Mouse (Mus musculus): ENCODE measurements around the gene Fam98c.

Gene Fam98c

DNA sequence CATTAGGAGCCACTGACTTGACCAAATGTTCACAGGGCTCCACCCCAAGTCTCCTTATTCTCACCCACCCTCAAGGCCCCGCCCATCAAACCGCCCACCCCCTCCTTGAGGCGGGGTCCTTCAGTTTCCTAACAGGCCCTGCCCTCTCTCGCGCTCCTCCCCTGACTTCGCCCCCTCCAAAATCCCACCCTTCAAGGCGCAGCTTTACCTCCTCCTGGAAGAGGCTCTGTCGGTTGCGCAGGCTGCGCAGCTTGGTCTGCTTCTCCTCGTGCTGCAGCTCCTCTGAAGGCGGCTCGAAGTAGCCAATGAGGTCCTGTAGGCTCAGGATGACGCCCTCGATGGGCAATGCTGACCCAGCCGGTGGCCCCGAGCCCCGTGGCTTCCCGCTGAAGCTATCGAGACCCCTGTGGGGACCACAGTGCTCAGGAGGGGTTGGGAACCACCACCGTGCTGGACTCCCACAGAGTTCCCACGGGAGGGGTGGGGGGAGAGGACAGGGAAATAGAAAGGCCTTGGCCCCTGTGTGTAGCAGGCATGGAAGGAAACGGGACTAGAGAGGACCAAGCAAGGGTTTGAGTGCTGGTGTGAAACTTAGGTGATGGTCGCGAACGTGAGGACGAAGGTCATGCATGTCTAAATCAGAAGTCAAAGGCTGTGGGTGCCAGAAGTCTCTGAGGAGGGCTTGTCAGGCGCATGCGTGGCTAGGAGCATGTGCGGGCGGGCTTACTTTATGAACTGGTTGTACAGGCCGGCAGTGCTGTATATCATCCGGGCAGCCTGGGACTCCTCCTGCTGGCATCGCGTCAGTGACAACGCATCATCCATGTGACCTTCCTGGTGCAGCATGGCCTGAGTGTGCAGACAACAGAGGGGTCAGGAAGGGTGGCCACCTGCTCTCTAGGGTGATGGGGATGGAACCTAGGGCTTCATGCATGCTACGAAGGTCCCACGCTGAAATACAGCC, 46.8 kb downstream of the Fam98c start:
- CTCF ChIA-PET: no interaction called here

Data from spleen, embryonic (tissue).